Mouse (Mus musculus): ENCODE data around the gene Fam193b.

Gene Fam193b

GRCm38 (mm10) chr13:55527834-55528772 is 42.8 kb downstream of the Fam193b start:
- DNase-seq (ENCODE audit: low read depth), result no peak

- no peak for DNase-seq (ENCODE audit: low read depth)
Measured at GRCm38 (mm10) chr13:55527212-55527611, 43.7 kb downstream of the Fam193b start.

DNA sequence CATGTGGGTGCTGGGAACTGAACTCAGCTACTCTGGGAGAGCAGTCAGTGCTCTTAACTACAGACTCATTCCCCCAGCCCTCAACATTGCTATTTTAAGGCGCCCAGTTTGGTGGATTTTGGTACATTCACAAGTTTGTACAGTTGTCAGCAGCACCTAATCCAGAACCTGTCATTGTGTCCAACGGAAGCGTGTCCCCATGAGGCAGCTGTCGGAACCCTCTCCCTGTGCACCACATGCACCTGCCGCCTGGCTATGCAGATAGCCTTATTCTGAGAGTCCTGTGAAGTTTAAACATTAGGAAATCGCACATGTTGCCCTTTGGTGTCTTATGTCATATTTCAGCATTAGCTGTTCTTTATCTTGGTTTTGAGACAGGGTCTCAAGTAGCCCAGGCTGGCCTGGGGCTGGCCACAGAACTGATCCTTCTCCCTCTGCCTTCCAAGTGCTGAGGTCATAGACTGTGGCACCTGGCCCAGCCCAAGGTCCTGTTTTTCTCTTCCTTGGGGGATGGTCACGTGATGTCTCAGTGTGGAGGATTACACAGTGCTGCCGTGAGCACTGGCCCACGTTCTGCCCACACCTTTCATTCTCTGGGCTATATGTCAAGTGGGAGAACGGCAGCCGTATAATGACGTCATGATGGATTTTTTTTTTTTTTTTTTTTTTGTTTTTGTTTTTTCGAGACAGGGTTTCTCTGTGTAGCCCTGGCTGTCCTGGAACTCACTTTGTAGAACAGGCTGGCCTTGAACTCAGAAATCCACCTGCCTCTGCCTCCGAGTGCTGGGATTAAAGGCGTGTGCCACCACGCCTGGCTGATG is 45.0 kb downstream of the Fam193b start:
- DNase-seq (ENCODE audit: low read depth), result no peak

DNA sequence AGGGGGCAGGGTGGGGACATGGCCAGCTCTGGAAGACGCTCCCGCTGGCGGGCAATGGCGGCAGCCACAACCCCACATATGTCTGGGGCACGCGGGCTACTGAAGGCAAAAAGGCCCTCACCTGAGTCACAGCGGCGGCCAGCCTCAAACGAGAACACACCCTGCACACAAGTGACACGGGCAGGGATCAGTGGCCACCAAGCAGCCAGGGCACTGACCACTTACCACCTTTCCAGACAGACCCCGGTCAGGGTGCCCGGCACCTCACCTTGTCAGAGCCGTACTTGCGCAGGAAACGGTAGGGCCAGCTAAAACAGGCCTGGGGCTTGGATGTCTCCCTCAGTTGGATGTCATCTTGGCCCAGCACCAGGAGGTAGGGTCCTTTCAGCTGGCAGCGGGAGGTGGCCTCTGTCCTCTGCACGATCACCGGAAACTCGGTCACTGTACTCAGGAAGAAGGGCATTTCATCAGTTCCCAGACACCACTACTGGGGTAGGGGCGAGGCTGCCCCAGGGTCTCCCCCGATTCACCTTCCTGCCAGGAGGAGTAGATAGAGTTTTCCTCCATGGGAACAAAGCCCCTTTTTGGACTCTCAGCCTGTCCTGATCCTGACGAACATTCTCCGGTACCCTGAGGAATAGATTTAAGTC is 46.8 kb downstream of the Fam193b start:
- DNase-seq (ENCODE audit: low read depth), result no peak

DNA sequence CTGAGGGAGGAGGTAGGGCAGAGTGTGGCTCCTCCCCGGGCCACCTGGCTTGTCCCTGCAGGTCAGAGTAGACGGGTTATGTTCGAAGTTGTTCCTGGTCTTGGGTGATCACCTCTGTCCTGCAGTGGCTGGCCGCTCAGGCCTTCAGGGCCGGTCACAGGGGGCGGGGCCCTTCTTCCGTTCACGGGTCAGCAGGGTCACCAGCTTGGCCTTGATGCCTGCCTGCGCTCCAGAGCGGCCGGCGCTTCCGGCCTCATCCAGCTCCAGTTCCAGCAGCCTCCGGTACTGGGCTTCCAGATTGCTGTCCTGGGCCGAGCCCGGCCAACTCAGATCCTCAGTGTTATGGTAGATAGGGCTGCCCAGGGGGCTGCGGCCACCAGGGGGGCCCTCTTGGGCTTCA is 47.6 kb downstream of the Fam193b start:
- no peak for DNase-seq (ENCODE audit: low read depth)

GRCm38 (mm10) chr13:55522730-55523129 is 48.2 kb downstream of the Fam193b start:
- DNase-seq (ENCODE audit: low read depth), result no peak

DNA sequence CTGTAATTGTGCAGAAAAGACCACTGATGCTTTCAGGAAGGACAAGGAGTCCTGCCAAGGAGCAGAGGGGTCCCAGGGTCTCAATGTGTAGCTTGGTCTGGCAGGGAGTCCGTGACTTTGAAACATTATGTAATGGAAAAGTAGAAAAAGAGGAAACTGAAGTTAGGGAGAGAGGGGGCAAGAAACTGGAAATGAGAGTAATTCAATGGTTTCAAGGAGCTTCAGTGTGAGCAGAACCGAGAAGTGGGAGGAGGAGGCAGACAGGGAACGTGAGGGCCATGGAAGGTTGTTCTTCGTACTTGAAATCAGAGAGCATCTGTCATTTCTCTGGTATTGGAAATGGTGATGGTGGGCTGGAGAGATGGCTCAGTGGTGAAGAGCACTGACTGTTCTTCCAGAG is 51.3 kb downstream of the Fam193b start:
- no peak for DNase-seq (ENCODE audit: low read depth)

DNA sequence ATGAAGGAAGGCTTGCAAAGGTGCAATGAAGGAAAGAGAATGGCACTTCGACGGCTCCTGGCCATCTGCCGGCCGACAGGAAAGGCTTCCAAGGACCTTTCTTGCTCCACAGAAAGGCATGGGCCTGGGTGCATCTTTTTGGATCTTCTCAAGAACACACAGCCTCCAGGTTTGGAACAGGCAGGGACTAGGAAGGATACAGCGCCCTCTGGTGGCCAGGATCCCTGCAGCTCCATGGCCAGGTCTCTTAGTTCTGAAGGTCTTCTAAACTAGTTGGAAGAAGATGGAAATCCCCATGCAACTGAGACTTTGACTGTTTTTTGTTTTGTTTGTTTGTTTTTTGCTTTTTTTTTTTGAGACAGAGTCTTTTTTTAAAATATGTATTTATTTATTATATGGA is 54.0 kb downstream of the Fam193b start:
- DNase-seq (ENCODE audit: low read depth), result peak; percentile 93

DNA sequence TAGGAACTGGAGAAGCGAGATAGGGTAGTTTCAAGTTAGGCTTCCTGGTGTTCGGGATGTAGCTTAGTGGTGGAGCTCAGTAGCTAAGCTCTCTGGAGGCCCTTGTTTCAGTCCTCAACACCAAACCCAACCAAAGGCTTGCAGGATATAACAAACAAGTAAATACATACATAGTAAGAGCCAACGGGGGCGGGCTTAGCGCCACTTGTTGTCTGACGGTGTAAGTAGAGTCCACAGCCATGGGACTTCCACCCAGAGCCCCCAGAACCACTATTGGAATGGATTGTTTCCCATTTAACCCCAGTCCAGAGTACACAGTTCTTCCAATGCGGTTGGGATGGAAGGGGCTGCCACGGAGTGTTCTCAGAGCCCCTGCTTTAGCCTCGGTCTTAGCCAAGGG is 57.1 kb downstream of the Fam193b start:
- no peak for DNase-seq (ENCODE audit: low read depth)

DNA sequence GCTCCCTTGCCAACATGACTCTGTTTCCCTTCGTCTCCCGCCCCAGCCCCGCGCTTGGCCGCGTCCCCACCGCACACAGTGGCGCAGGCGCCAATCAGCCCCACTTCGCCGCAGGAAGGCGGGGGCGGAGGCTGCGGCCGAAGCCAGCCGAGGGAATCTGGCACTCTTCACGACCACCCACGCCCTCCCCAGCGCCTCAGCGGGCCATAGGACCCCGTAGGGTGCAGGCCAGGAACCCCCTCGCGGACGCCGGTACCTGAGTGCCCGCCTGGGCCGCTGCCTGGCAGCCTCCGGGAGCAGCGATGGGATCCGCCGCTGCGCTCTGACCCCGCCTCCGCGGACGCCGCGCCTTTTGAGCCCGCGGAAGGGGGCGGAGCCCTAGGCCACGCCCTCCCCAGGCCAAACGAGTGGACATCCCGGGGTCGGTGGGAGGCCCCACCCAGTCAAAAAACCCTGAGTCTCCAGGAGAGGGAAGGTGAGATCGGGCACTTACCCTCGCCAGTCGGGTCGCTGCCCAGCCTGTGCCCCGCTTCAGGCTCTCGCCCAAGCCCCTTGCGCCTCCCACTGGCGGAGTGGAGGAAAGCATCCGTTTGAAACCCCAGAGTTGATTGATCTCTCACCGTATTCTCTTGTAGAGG is 57.7 kb downstream of the Fam193b start, which contains the start of gene Pdlim7:
Pdlim7 (minus strand) TSS at position 566 of the 638 bp plus-strand sequence.
- peak; percentile 91 for DNase-seq (ENCODE audit: low read depth)

GRCm38 (mm10) chr13:55512379-55513031 is 58.4 kb downstream of the Fam193b start:
- no peak for DNase-seq (ENCODE audit: low read depth)

DNA sequence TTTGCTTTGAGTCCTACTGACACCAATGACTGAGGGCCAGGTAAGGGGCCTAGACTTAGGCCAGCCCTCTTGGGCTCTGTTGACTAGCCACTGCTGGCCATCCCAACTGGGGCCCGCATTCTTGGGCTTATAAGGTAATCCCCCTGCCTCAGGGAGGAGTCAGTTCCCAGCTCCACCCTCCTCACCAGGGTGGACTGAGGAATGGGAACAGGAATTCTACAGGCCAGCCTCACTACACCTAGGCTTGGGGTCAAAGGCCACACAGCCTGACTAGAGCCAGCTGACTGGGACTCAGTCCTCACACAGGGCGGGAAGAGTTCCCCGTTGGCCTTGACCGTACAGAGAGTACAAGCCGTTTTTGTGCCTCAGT is 59.4 kb downstream of the Fam193b start:
- no peak for DNase-seq (ENCODE audit: low read depth)

- DNase-seq (ENCODE audit: low read depth), result no peak
Measured at GRCm38 (mm10) chr13:55510668-55511491, 60.0 kb downstream of the Fam193b start.

GRCm38 (mm10) chr13:55510332-55510667 is 60.6 kb downstream of the Fam193b start:
- DNase-seq (ENCODE audit: low read depth), result no peak

- no peak for DNase-seq (ENCODE audit: low read depth)
Measured at GRCm38 (mm10) chr13:55508531-55508930, 62.4 kb downstream of the Fam193b start.

- DNase-seq (ENCODE audit: low read depth), result no peak
Measured at GRCm38 (mm10) chr13:55507877-55508276, 63.0 kb downstream of the Fam193b start.

GRCm38 (mm10) chr13:55506697-55507096 is 64.2 kb downstream of the Fam193b start:
- no peak for DNase-seq (ENCODE audit: low read depth)

DNA sequence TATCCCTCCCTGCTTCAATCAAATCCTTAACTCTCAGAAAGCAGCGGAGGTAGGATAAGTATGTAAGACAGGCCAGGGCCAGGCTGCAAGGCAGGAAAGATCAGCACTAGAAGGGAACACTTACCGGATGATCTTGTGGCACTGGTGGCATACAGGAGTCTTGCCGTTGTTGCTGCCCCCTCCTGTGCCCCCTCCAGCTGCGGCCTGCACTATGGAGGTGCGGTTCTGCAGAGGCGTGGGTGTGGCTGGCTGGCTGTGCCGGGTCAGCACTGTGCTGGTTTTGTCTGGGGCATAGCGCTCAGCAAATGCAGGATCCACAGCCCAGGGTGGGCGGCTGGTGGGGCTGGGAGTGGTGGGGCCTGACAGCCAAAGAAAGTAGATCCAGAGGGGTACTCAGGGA is 65.1 kb downstream of the Fam193b start:
- no peak for DNase-seq (ENCODE audit: low read depth)

DNA sequence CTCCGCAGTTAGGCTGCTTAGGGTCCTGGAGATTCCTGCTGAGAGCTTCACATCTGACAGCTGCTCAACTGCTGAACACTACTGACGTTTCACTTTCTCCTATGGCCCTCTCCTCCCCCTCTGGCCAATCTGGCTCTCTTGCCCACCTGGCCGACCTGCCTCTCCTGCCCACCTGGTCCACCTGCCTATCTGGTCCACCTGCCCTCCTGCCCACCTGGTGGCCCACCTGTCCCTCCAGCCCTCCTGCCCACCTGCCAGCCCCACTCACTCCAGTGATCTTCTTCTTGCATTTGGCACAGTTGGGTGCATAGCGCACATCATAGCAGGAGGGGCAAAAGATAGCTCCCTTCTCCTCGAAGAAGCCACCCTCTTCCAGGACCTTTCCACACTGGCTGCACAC is 66.5 kb downstream of the Fam193b start:
- no peak for DNase-seq (ENCODE audit: low read depth)

DNA sequence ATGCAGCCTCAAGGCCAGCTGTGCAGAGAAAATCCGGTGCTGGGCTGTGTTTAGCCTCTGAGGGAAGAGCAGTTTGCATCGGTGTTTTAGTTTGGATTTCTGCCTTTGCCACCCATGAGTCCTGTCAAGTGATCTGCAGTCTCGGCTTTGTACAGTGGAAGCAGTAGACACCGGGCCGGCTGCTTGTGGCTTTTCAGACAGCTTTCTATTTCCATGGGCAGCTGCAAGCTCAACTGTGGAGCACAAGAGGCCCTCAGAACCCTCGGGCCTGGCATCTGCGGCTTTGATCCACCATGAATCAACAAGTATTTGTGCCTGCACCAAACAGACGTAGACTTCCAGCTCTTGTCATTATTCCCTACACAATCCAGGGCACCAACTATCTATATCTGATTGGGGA is 68.5 kb downstream of the Fam193b start:
- DNase-seq (ENCODE audit: low read depth), result no peak

- DNase-seq (ENCODE audit: low read depth), result no peak
Measured at GRCm38 (mm10) chr13:55500575-55500974, 70.3 kb downstream of the Fam193b start.

All from induced T-regulatory cell, adult 2 months (primary cell).